Mouse (Mus musculus) spleen, adult 10 weeks (tissue): ENCODE measurements around the gene Tatdn2. TPM values are rescaled to one million over a fixed set of nuclear protein-coding genes. Genes with fewer than 3 reads are reported as not detected.

Experiments
- polyA plus RNA-seq: library from polyadenylated mRNA; stranded (reverse); fragments of 350-450 nt; fragmentation: Illumina TruSeq; extraction: RNeasy Lipid Tissue Mini Kit (QIAGEN cat#74804); gene quantifications from one replicate; pipeline ENCODE4 v1.2.3, GENCODE M21; 2015; ENCODE audit warnings: low replicate concordance; ENCODE audit not compliant: insufficient read depth

The Tatdn2 gene
- 67.1 TPM for polyA plus RNA-seq

DNA sequence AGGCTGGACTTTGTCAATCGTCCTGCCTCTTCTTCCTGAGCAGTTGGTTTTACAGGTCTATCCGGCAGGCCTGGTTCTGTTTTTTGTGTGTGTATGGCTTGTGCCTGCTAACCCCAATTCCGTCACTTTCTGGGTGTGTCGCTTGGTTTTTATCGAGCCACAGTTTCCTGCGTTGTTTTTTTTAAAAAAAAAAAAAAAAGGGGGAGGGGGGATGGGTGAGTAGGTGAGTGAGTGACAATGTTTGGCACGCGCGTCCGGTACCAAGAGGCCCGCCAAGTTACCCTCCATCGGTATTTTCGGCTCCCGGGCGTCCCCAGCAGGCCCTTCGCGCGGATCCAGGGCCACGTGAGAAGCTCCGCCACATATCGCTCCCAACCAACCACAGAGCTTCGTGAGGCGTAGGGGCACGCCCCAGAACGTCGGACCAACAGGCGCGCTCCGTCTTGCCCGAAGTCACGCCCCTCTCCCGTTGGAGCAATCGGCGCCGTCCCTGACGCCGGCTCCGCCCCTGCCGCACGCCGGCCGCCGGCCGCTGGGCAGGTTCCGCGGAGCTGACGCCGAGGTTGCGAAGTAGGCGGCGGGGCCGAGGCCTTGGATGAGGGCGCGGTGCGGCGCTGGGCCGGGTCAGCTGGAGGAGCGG, at the start of gene Tatdn2:
TSS of gene Tatdn2 (plus strand) at position 469 of the 640 bp plus-strand sequence.

DNA sequence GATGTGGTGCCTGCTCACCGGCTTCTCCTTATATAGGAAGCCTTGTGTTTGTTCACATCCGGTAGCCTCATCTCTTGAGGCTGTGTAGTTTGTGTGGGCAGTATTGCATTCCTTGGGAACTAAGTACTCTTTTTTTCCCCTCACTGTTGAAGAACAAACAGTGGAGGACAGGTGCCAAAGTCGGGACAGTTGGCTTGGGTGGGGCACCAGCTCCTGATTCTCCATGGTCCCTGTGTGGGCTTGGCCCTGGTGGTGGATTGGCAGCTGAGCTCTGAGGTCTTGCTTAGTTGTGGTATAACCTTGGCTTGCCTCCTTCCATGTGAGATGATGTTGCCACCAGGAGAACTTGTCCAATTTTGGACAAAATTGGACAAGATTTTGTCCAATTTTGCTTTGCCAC, 23.0 kb downstream of the Tatdn2 start, which contains the start of gene Ghrl:
TSS of gene Ghrl (minus strand) at position 3 of the 400 bp plus-strand sequence.

DNA sequence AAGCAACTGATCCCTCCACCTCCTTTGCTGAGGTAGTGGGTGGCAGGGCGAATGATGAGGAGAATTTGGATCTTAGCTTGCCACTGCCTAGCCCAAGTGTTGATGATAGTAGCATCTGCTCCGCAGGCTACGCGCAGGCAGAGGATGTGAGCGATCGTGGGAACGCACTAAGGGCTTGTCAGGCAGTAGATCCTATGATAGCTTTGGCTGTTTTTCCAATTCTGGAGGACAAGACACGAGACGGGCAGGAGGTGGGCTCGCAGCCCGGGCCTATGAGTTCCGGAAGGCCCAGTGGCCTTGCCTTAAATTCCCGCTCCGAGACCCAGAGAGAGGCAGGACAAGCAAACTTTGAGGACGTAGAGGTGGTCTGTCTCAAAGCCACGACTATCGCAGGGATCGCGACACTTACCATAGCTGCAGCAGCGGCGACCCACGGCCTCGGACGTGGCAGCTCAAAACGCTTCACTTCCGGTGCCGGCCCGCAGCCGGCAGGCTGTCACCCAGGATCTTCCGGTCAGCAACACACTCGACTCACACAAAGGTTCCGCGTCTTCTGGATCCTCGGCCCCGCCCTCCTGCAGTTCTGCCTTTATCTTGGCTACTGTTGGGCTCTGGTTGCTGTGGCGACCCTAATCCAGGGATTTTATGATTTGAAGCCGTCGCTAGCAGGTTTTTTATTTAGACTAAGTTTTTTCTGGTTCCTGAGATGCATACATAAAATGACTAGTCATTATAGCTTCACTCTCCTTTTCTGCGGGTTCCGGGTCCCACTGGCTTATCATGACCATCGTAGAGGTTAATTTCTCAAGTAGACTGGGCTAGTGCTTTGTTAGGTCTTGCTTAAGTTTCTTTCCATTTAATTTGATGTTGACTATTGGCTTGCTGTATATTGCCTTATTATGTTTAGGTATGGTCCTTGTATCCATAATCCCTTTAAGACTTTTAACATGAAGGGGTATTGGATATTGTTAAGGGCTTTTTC, 43.7 kb downstream of the Tatdn2 start, which contains the start of gene Sec13:
TSS of gene Sec13 (minus strand) at position 508 of the 982 bp plus-strand sequence.

Other genes starting within 250 kb of the Tatdn2 start
- 0.30 TPM for gene Il17re, start 238.6 kb upstream of the Tatdn2 start, polyA plus RNA-seq
- gene Il17rc, start 225.6 kb upstream of the Tatdn2 start, polyA plus RNA-seq = 1.5 TPM
- 8.4 TPM for gene Creld1, start 213.8 kb upstream of the Tatdn2 start, polyA plus RNA-seq
- gene Prrt3, start 195.1 kb upstream of the Tatdn2 start, polyA plus RNA-seq = not detected
- gene Emc3, start 165.4 kb upstream of the Tatdn2 start, polyA plus RNA-seq = 72.2 TPM
- gene Fancd2, start 165.4 kb upstream of the Tatdn2 start, polyA plus RNA-seq = 7.1 TPM
- gene Fancd2os, start 96.3 kb upstream of the Tatdn2 start, polyA plus RNA-seq = not detected
- gene Brk1, start 92.3 kb upstream of the Tatdn2 start, polyA plus RNA-seq = 231 TPM
- gene Vhl, start 73.1 kb upstream of the Tatdn2 start, polyA plus RNA-seq = 31.5 TPM
- gene Irak2, start 58.6 kb upstream of the Tatdn2 start, polyA plus RNA-seq = 46.2 TPM
- gene Ghrl, start 22.8 kb downstream of the Tatdn2 start, polyA plus RNA-seq = not detected
- gene Sec13, start 43.7 kb downstream of the Tatdn2 start, polyA plus RNA-seq = 94.0 TPM